Mouse (Mus musculus): ENCODE data around the gene Trim16. TPM values are rescaled to one million over a fixed set of nuclear protein-coding genes. Genes with fewer than 3 reads are reported as not detected.

Gene Trim16
- polyA plus RNA-seq, 1 experiment: 0.28 TPM

- H3K4me1 ChIP-seq (ENCODE audit: control insufficient read depth, insufficient read depth, low read length): no peaks in the 10 kb centered on the region
- TF ChIP-seq CTCF (IDR thresholded peaks at IDR 0.05; ENCODE audit: control insufficient read depth, insufficient read depth, insufficient replicate concordance, low read depth, low read length) (no peak), POLR2A (IDR thresholded peaks at IDR 0.05; ENCODE audit: control insufficient read depth, low read depth, low read length) (no peak)
- H3K27me3 ChIP-seq (ENCODE audit: control insufficient read depth, insufficient read depth, low read length): no peaks in the 10 kb centered on the region
- no peak overlapping the region for H3K4me3 ChIP-seq (ENCODE audit: control insufficient read depth, low read depth, low read length)
- H3K27ac ChIP-seq (ENCODE audit: control insufficient read depth, insufficient read depth, low read depth, low read length): no peak overlapping the region
- H3K36me3 ChIP-seq (ENCODE audit: control insufficient read depth, insufficient read depth, low read length): no peaks in the 10 kb centered on the region
Observed at GRCm38 (mm10) chr11:62830387-62830786, 10.4 kb downstream of the Trim16 start.

- no peak overlapping the region for H3K27ac ChIP-seq (ENCODE audit: control insufficient read depth, insufficient read depth, low read depth, low read length)
- H3K4me3 ChIP-seq (ENCODE audit: control insufficient read depth, low read depth, low read length): no peak overlapping the region
- H3K27me3 ChIP-seq (ENCODE audit: control insufficient read depth, insufficient read depth, low read length): no peaks in the 10 kb centered on the region
- TF ChIP-seq POLR2A (IDR thresholded peaks at IDR 0.05; ENCODE audit: control insufficient read depth, low read depth, low read length): no peak
- no peak for TF ChIP-seq CTCF (IDR thresholded peaks at IDR 0.05; ENCODE audit: control insufficient read depth, insufficient read depth, insufficient replicate concordance, low read depth, low read length)
- H3K4me1 ChIP-seq (ENCODE audit: control insufficient read depth, insufficient read depth, low read length): no peaks in the 10 kb centered on the region
- no peaks in the 10 kb centered on the region for H3K36me3 ChIP-seq (ENCODE audit: control insufficient read depth, insufficient read depth, low read length)
Observed at GRCm38 (mm10) chr11:62831906-62832305, 11.9 kb downstream of the Trim16 start.

DNA sequence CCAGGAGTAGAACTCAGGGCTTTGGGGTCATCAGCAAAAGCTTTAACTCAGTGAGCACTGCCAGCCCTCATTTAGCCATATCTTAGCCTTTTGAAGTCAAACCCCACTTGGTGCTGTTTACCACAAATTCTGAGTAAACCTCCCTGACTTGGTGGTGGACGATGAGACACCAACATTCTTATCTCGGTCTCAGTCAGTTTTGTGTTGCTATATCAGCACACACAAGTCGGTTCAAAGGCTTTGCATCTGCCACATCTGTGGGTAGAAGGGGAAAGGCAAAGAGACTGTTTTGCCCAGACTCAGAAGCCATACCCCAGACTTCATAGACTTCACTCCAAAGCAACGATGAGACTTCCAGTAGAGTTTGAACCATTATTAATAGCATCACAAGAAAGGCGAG lies 24.5 kb downstream of the Trim16 start:
- peaks cover 3% of the 10 kb centered on the region; the same call in 1 of the 2 replicates for H3K4me1 ChIP-seq (ENCODE audit: control insufficient read depth, insufficient read depth, low read length)
- TF ChIP-seq CTCF (IDR thresholded peaks at IDR 0.05; ENCODE audit: control insufficient read depth, insufficient read depth, insufficient replicate concordance, low read depth, low read length) (no peak), POLR2A (IDR thresholded peaks at IDR 0.05; ENCODE audit: control insufficient read depth, low read depth, low read length) (no peak)
- H3K36me3 ChIP-seq (ENCODE audit: control insufficient read depth, insufficient read depth, low read length): no peaks in the 10 kb centered on the region; the same call in 1 of the 2 replicates
- H3K4me3 ChIP-seq (ENCODE audit: control insufficient read depth, low read depth, low read length): no peak overlapping the region
- H3K27ac ChIP-seq (ENCODE audit: control insufficient read depth, insufficient read depth, low read depth, low read length): no peak overlapping the region
- H3K27me3 ChIP-seq (ENCODE audit: control insufficient read depth, insufficient read depth, low read length): no peaks in the 10 kb centered on the region

- no peak overlapping the region for H3K27ac ChIP-seq (ENCODE audit: control insufficient read depth, insufficient read depth, low read depth, low read length)
- no peak overlapping the region for H3K4me3 ChIP-seq (ENCODE audit: control insufficient read depth, low read depth, low read length)
- no peaks in the 10 kb centered on the region for H3K27me3 ChIP-seq (ENCODE audit: control insufficient read depth, insufficient read depth, low read length)
- TF ChIP-seq CTCF (IDR thresholded peaks at IDR 0.05; ENCODE audit: control insufficient read depth, insufficient read depth, insufficient replicate concordance, low read depth, low read length) (no peak), POLR2A (IDR thresholded peaks at IDR 0.05; ENCODE audit: control insufficient read depth, low read depth, low read length) (no peak)
- H3K4me1 ChIP-seq (ENCODE audit: control insufficient read depth, insufficient read depth, low read length): peaks cover 3% of the 10 kb centered on the region; the same call in 1 of the 2 replicates
- no peaks in the 10 kb centered on the region; the same call in 1 of the 2 replicates for H3K36me3 ChIP-seq (ENCODE audit: control insufficient read depth, insufficient read depth, low read length)
Observed at GRCm38 (mm10) chr11:62845730-62846129, 25.7 kb downstream of the Trim16 start.

DNA sequence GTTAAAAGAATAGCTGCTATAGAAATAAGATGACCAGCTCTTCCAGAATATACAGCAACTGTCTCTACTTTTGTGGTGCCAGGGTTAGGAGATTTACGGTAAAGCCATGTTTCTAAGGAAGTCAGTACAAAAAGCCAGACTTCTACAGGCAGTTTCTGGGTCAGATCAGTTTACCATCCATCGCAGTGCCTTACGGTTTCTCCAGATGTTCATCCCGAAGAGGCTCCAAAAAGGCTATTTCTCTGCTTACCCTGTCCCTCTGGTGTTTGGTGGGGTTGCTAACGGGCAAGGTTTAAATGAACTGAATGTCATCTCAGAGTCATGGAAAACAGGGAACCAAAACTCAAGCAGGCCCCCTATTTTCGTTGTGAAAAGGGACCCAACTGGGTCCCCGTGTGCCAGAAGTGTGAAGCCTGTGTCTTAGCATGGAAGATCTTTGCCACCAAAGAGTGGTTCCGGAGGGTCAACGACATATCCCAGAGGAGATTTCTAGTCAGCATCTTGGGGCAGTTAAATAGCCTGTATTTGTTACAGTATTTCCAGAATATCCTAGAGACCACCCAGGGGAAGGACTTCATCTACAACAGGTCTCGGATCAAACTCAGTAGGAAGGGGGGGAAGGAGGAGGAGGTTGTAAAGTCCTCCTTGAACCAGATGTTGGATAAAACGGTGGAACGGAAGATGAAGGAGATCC lies 27.1 kb downstream of the Trim16 start, which contains the start of gene Fbxw10:
Gene Fbxw10 (plus strand): TSS at position 109 of the 694 bp plus-strand sequence.
- peaks cover 3% of the 10 kb centered on the region; the same call in 1 of the 2 replicates for H3K4me1 ChIP-seq (ENCODE audit: control insufficient read depth, insufficient read depth, low read length)
- H3K36me3 ChIP-seq (ENCODE audit: control insufficient read depth, insufficient read depth, low read length): no peaks in the 10 kb centered on the region; the same call in 1 of the 2 replicates
- no peak within 1 kb of the TSS; the same call in 1 of the 2 replicates for H3K27ac ChIP-seq (ENCODE audit: control insufficient read depth, insufficient read depth, low read depth, low read length)
- TF ChIP-seq POLR2A (IDR thresholded peaks at IDR 0.05; ENCODE audit: control insufficient read depth, low read depth, low read length) (no peak), CTCF (IDR thresholded peaks at IDR 0.05; ENCODE audit: control insufficient read depth, insufficient read depth, insufficient replicate concordance, low read depth, low read length) (no peak)
- no peaks in the 10 kb centered on the region for H3K27me3 ChIP-seq (ENCODE audit: control insufficient read depth, insufficient read depth, low read length)
- peak within 1 kb of the TSS; percentile 84 for H3K4me3 ChIP-seq (ENCODE audit: control insufficient read depth, low read depth, low read length)

DNA sequence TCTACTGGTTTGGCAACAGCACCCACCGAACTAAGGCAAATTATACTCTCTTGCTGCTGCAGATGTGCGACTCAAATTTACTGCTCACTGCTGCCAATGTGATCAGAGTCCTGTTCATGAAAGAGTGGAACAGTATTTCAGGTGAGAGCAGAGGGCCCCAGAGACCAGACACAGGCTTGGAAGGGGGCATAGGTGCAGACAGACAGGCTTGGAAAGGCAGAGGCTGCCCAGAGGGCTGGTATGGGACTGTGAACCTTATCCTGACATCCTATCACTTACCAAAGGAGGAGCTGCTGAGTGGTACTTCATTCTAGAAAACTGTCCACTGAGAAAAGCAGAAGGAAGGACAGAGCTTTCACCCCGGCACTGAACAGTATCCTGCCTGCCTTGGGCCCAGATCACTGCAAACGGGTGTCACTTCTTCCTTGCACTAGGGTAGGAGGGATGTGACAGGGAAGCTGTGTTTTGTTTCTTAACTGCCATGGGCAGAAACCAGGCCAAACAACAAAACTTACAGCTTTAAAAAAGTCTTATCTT lies 27.7 kb downstream of the Trim16 start:
- Histone ChIP-seq H3K27ac (ENCODE audit: control insufficient read depth, insufficient read depth, low read depth, low read length) (no peak overlapping the region), H3K4me1 (ENCODE audit: control insufficient read depth, insufficient read depth, low read length) (peaks cover 3% of the 10 kb centered on the region; the same call in 1 of the 2 replicates), H3K27me3 (ENCODE audit: control insufficient read depth, insufficient read depth, low read length) (no peaks in the 10 kb centered on the region), H3K4me3 (ENCODE audit: control insufficient read depth, low read depth, low read length) (peak overlapping the region; percentile 84), H3K36me3 (ENCODE audit: control insufficient read depth, insufficient read depth, low read length) (no peaks in the 10 kb centered on the region; the same call in 1 of the 2 replicates)
- no peak for TF ChIP-seq POLR2A (IDR thresholded peaks at IDR 0.05; ENCODE audit: control insufficient read depth, low read depth, low read length)
- no peak for TF ChIP-seq CTCF (IDR thresholded peaks at IDR 0.05; ENCODE audit: control insufficient read depth, insufficient read depth, insufficient replicate concordance, low read depth, low read length)

DNA sequence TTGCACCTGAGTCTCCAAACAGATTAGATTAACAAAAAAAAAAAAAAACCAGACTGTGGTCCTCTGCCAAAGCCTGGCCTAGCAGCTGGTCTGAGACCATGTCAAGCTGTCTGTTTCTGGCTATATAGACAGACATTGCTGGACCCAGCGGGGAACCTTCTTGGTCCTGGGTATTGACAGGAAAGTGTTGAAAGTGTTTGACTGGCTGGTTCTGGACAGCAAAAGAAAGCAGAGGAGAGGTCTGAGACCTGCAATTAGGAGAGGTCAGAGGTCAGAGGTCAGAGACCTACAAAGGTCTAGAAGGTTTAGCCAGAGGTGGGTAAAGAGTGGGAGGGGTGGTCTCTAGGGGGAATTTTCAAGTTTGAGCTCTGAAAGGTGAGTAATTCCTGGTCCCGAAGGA lies 28.3 kb downstream of the Trim16 start:
- Histone ChIP-seq H3K4me3 (ENCODE audit: control insufficient read depth, low read depth, low read length) (peak overlapping the region; percentile 70), H3K4me1 (ENCODE audit: control insufficient read depth, insufficient read depth, low read length) (peaks cover 3% of the 10 kb centered on the region; the same call in 1 of the 2 replicates), H3K27ac (ENCODE audit: control insufficient read depth, insufficient read depth, low read depth, low read length) (no peak overlapping the region), H3K36me3 (ENCODE audit: control insufficient read depth, insufficient read depth, low read length) (no peaks in the 10 kb centered on the region; the same call in 1 of the 2 replicates), H3K27me3 (ENCODE audit: control insufficient read depth, insufficient read depth, low read length) (no peaks in the 10 kb centered on the region)
- TF ChIP-seq CTCF (IDR thresholded peaks at IDR 0.05; ENCODE audit: control insufficient read depth, insufficient read depth, insufficient replicate concordance, low read depth, low read length): no peak
- TF ChIP-seq POLR2A (IDR thresholded peaks at IDR 0.05; ENCODE audit: control insufficient read depth, low read depth, low read length): no peak

Measured in testis, adult 2 months (tissue).